Mouse (Mus musculus) ES-E14 (cell line): ENCODE data around the gene Itih3.

ENCODE experiments used
- HCFC1 ChIP-seq: IDR thresholded peaks from 2 replicates; pipeline ENCODE4 v1.6.1; 2012; ENCODE audit warnings: low read length, inconsistent platforms, borderline replicate concordance; ENCODE audit not compliant: insufficient read depth
- MAFK ChIP-seq: IDR thresholded peaks from 2 replicates; pipeline ENCODE4 v1.6.1; 2014; ENCODE audit warnings: mild to moderate bottlenecking, low read depth, low read length, inconsistent platforms; ENCODE audit not compliant: insufficient read depth
- ZC3H11A ChIP-seq: IDR thresholded peaks from 2 replicates; pipeline ENCODE4 v1.6.1; 2012; ENCODE audit warnings: low read depth, mild to moderate bottlenecking, inconsistent platforms, low read length, borderline replicate concordance

GRCm38 (mm10) chr14:30876451-30876850, 47.1 kb downstream of the Itih3 start:
- TF ChIP-seq ZC3H11A = no peak
- TF ChIP-seq MAFK = no peak
- no peak for TF ChIP-seq HCFC1
